Mouse (Mus musculus): ENCODE data around the gene Ifrd1. TPM values are rescaled to one million over a fixed set of nuclear protein-coding genes. Genes with fewer than 3 reads are reported as not detected.
"Not testable (repeated sequence)": the region's sequence is repeated elsewhere in the genome, so short reads cannot be mapped to it uniquely, and the experiment has no call there.

Gene Ifrd1
- polyA plus RNA-seq, 2 experiments from 2014 or later = 51.8 to 63.0 TPM

GRCm38 (mm10) chr12:40198019-40198418 is 50.3 kb downstream of the Ifrd1 start:
- no peak for ATAC-seq

GRCm38 (mm10) chr12:40197511-40197910 is 50.8 kb downstream of the Ifrd1 start:
- ATAC-seq = no peak

- ATAC-seq = no peak
These were observed 62.8 kb downstream of the Ifrd1 start for GRCm38 (mm10) chr12:40185474-40185873.

- ATAC-seq = peak; percentile 69
These were observed 71.2 kb downstream of the Ifrd1 start for GRCm38 (mm10) chr12:40177089-40177488.

GRCm38 (mm10) chr12:40176158-40176557 is 72.1 kb downstream of the Ifrd1 start:
- no peak for ATAC-seq

GRCm38 (mm10) chr12:40175171-40175570 is 73.1 kb downstream of the Ifrd1 start:
- not testable (repeated sequence) for ATAC-seq

- peak; percentile 43 for ATAC-seq
These were observed 76.7 kb downstream of the Ifrd1 start for GRCm38 (mm10) chr12:40171637-40172036.

- ATAC-seq = no peak
These were observed 78.6 kb downstream of the Ifrd1 start for GRCm38 (mm10) chr12:40169675-40170074.

- ATAC-seq = peak; percentile 77
These were observed 83.7 kb downstream of the Ifrd1 start for GRCm38 (mm10) chr12:40164621-40165020.

GRCm38 (mm10) chr12:40160777-40161176 is 87.5 kb downstream of the Ifrd1 start:
- no peak for ATAC-seq

- no peak for ATAC-seq
These were observed 94.1 kb downstream of the Ifrd1 start for GRCm38 (mm10) chr12:40154188-40154587.

GRCm38 (mm10) chr12:40152353-40153069 is 95.8 kb downstream of the Ifrd1 start:
- no peak for ATAC-seq

Other genes with a start within 250 kb of the Ifrd1 start
- gene Arl4a, start 210.5 kb downstream of the Ifrd1 start, polyA plus RNA-seq (2017; shearing (Covaris generic)) = 10 to 100 TPM; 77.0 to 82.7 TPM
- 1 to 10 TPM; 1.2 to 1.6 TPM for gene Scin, start 114.3 kb downstream of the Ifrd1 start, polyA plus RNA-seq (2017; shearing (Covaris generic))
- gene Lsmem1, start 49.0 kb downstream of the Ifrd1 start, polyA plus RNA-seq (2017; shearing (Covaris generic)) = under 1 TPM in 1 of 2 experiments, not detected in 1; 0.63 TPM
- gene Zfp277, start 197.4 kb upstream of the Ifrd1 start, polyA plus RNA-seq (2017; shearing (Covaris generic)) = 10 to 100 TPM; 41.4 to 43.7 TPM
- gene Dock4, start 197.4 kb upstream of the Ifrd1 start, polyA plus RNA-seq (2017; shearing (Covaris generic)) = 1 to 10 TPM in 1 of 2 experiments, under 1 TPM in 1; 0.76 to 2.6 TPM

Data from activated CD4-positive, CD25-positive, alpha-beta regulatory T cell, adult 4 months (primary cell).